Mouse (Mus musculus): ENCODE data around the gene Naa80.

GRCm38 (mm10) chr9:107548820-107549219 is 29.9 kb upstream of the Naa80 start:
- TF ChIP-seq CTCF (IDR thresholded peaks at IDR 0.05; ENCODE audit: borderline replicate concordance, insufficient read depth, low read length) (no peak), POLR2A (IDR thresholded peaks at IDR 0.05; ENCODE audit: low read depth, low read length) (no peak)

All from embryonic fibroblast, embryonic 13.5 days (primary cell).